Comparison of ENCODE assay signal across 12 mouse cellular contexts in genomic region chr12:8443917-8444453, GRCm38 (mm10). TPM values are rescaled to one million over a fixed set of nuclear protein-coding genes. Genes with fewer than 3 reads are reported as not detected.
DNase-seq lines count a peak whose midpoint lies in the region; ATAC-seq and TF ChIP-seq lines count a peak whose summit lies in the region.
"Had no signal": no experiment of that assay in that cellular context is flagged by ENCODE, and none has a peak within 500 bp of the region (broad histone marks: within the 10 kb centered on the region; RNA-seq: fewer than 3 reads in every experiment).

No protein-coding gene starts in this region.

- TF ChIP-seq POLR2A in kidney, adult 2 months (IDR thresholded peaks at IDR 0.05; ENCODE audit: low read depth, low read length), result no peak

- H3K27me3 ChIP-seq in lung, postnatal 0 days (replicated peaks; ENCODE audit: insufficient read depth, low read length), result no peaks in the 10 kb centered on the region
- H3K27me3 ChIP-seq in kidney, adult 2 months (replicated peaks; ENCODE audit: control insufficient read depth, insufficient read depth, low read length), result no peaks in the 10 kb centered on the region

- H3K4me1 ChIP-seq in lung, postnatal 0 days (ENCODE audit: insufficient read depth, low read depth, low read length), result peaks cover 8% of the 10 kb centered on the region
- peaks cover 14% of the 10 kb centered on the region for H3K4me1 ChIP-seq in kidney, adult 2 months (ENCODE audit: control insufficient read depth, insufficient read depth, low read length)

- intact Hi-C loops in gastrocnemius, adult 2 months (cut with DNase I), result loop anchor here (2.0 kb wide), 2 partner anchors 57 to 117 kb away; partner anchors contain the start of gene Rhob

- H3K4me2 ChIP-seq in lung, postnatal 0 days (replicated peaks; ENCODE audit: low read depth, low read length), result no peak overlapping the region
- H3K4me2 ChIP-seq: liver, embryonic 11.5 days had no signal

- no peak for DNase-seq in gastrocnemius, adult 2 months
- DNase-seq in gastrocnemius, adult 8-10 months (ENCODE audit: low spot score in 2 of 2), result no peak
- DNase-seq in lung, postnatal 0 days (ENCODE audit: low spot score), result no peak
- DNase-seq in lung, postnatal 14 days, result no peak
- DNase-seq in kidney, adult 2 months, result peak; percentile 87
- DNase-seq in thymus, postnatal 25 days, result no peak
- DNase-seq in urinary bladder, adult 2 months (ENCODE audit: low spot score), result no peak
- no peak for DNase-seq in thymus, postnatal 14 days

- WGBS in lung, postnatal 0 days, result 54% methylated on average over 4 of the region's 4 CpGs
- 62% methylated on average over 4 of the region's 4 CpGs for WGBS in kidney, adult 2 months

- H3K36me3 ChIP-seq in lung, postnatal 0 days (ENCODE audit: insufficient read depth, low read length), result no peaks in the 10 kb centered on the region
- no peaks in the 10 kb centered on the region for H3K36me3 ChIP-seq in kidney, adult 2 months (ENCODE audit: control insufficient read depth, insufficient read depth, low read length)
- H3K36me3 ChIP-seq: hindbrain, embryonic 10.5 days had no signal

- no peak overlapping the region for H3K9ac ChIP-seq in lung, postnatal 0 days (replicated peaks; ENCODE audit: low read depth)

- no peak for TF ChIP-seq CTCF in gastrocnemius, adult 2 months (IDR thresholded peaks at IDR 0.05)
- TF ChIP-seq CTCF in lung, postnatal 0 days (IDR thresholded peaks at IDR 0.05), result no peak
- no peak for TF ChIP-seq CTCF in kidney, adult 2 months (conservative IDR thresholded peaks at IDR 0.05; ENCODE audit: insufficient read depth, insufficient read length, low read depth, low read length)

- peak; percentile 19; the same call in 1 of the 2 replicates for ATAC-seq in lung, postnatal 0 days
- ATAC-seq: intestine, postnatal 0 days had no signal

- H3K27ac ChIP-seq in gastrocnemius, adult 2 months, result peak overlapping the region; percentile 87
- peak overlapping the region; percentile 16 for H3K27ac ChIP-seq in lung, postnatal 0 days (ENCODE audit: low read length)
- H3K27ac ChIP-seq in kidney, adult 2 months (ENCODE audit: insufficient read depth, low read depth, low read length), result peak overlapping the region; percentile 77
- H3K27ac ChIP-seq: hindbrain, embryonic 10.5 days had no signal

- H3K4me3 ChIP-seq in gastrocnemius, adult 2 months, result no peak overlapping the region
- no peak overlapping the region for H3K4me3 ChIP-seq in lung, postnatal 0 days (ENCODE audit: low read depth, low read length)
- H3K4me3 ChIP-seq in kidney, adult 2 months (ENCODE audit: insufficient read depth, low read depth, low read length), result no peak overlapping the region
- H3K4me3 ChIP-seq: hindbrain, embryonic 10.5 days; megakaryocyte, embryonic 14.5 days had no signal

- TF ChIP-seq EP300 in lung, postnatal 0 days (IDR thresholded peaks at IDR 0.05), result no peak

- H3K9me3 ChIP-seq in lung, postnatal 0 days (ENCODE audit: low read length), result no peaks in the 10 kb centered on the region
- H3K9me3 ChIP-seq: hindbrain, embryonic 10.5 days; megakaryocyte, embryonic 14.5 days had no signal

RNA-seq across cellular contexts. Expression of gene Rhob, which starts 55.8 kb away (rescaled TPM):
- 100 to 1,000 TPM in 1 of 2 experiments, 10 to 100 TPM in 1; 33.5 to 115 TPM for total RNA-seq in gastrocnemius, adult 2 months (2021)
- 10 to 100 TPM; 19.6 to 44.6 (median 26.7) TPM for total RNA-seq in gastrocnemius, adult 8-10 months (2022)
- 77.6 and 77.9 TPM in 2 replicates for polyA plus RNA-seq in lung, postnatal 0 days (2015; fragmentation: Nextera tagmentation; extraction: Ambion mirVana)
- 128 and 145 TPM in 2 replicates for polyA plus RNA-seq in kidney, adult 2 months (2012; rRNA removed)
- polyA plus RNA-seq in urinary bladder, adult 2 months (2012; rRNA removed), result 189 and 223 TPM in 2 replicates

Comparison
In these comparisons a context has a peak if more than half of its experiments do, and no peak if none do; other contexts are left out.
1. H3K27ac ChIP-seq: peak in every context shown above with its lines; median percentile 87 in gastrocnemius, adult 2 months; 77 in kidney, adult 2 months; 16 in lung, postnatal 0 days.